Mouse (Mus musculus): ENCODE data around the gene Fcgr1. TPM values are rescaled to one million over a fixed set of nuclear protein-coding genes. Genes with fewer than 3 reads are reported as not detected.

Fcgr1 gene
- polyA plus RNA-seq, 1 experiment, result 0.02 TPM

- Histone ChIP-seq H3K79me3 (ENCODE audit: low read depth) (no peaks in the 10 kb centered on the region), H3ac (ENCODE audit: control insufficient read depth, insufficient read length, low read depth) (no peak overlapping the region), H3K36me3 (ENCODE audit: control insufficient read depth, insufficient read depth) (no peaks in the 10 kb centered on the region), H3K27me3 (ENCODE audit: control insufficient read depth, insufficient read depth, insufficient read length) (no peaks in the 10 kb centered on the region), H3K4me3 (ENCODE audit: insufficient read depth, poor library complexity, severe bottlenecking) (no peak overlapping the region), H3K79me2 (ENCODE audit: control insufficient read depth, insufficient read depth) (no peaks in the 10 kb centered on the region)
- no peak for TF ChIP-seq MAX (IDR thresholded peaks at IDR 0.05)
- TF ChIP-seq USF1 (IDR thresholded peaks at IDR 0.05; ENCODE audit: low read depth), result no peak
- TF ChIP-seq FOSL1 (IDR thresholded peaks at IDR 0.05; ENCODE audit: insufficient read depth, low read length, poor library complexity, severe bottlenecking), result no peak
- no peak for TF ChIP-seq CEBPB (IDR thresholded peaks at IDR 0.05; ENCODE audit: low read depth)
These were observed 27.5 kb downstream of the Fcgr1 start for GRCm38 (mm10) chr3:96266132-96266710.

GRCm38 (mm10) chr3:96264404-96264949 is 29.3 kb downstream of the Fcgr1 start:
- peak; percentile 5 for TF ChIP-seq CEBPB (IDR thresholded peaks at IDR 0.05; ENCODE audit: low read depth)
- no peak for TF ChIP-seq MYOD1 (IDR thresholded peaks at IDR 0.05; ENCODE audit: control insufficient read depth, insufficient read length, low read depth)
- H3K27me3 ChIP-seq (ENCODE audit: control insufficient read depth, insufficient read depth, insufficient read length), result no peaks in the 10 kb centered on the region

GRCm38 (mm10) chr3:96263558-96264403 is 30.0 kb downstream of the Fcgr1 start:
- H3K27me3 ChIP-seq (ENCODE audit: control insufficient read depth, insufficient read depth, insufficient read length), result no peaks in the 10 kb centered on the region
- H3K79me2 ChIP-seq (ENCODE audit: control insufficient read depth, insufficient read depth), result no peaks in the 10 kb centered on the region
- H3K36me3 ChIP-seq (ENCODE audit: control insufficient read depth, insufficient read depth), result no peaks in the 10 kb centered on the region
- H3K79me3 ChIP-seq (ENCODE audit: low read depth), result no peaks in the 10 kb centered on the region
- TF ChIP-seq CEBPB (IDR thresholded peaks at IDR 0.05; ENCODE audit: low read depth) (no peak), MYOG (IDR thresholded peaks at IDR 0.05; ENCODE audit: control insufficient read depth, extremely low read depth, insufficient read length) (no peak), FOSL1 (IDR thresholded peaks at IDR 0.05; ENCODE audit: insufficient read depth, low read length, poor library complexity, severe bottlenecking) (no peak), MAX (IDR thresholded peaks at IDR 0.05) (no peak), CTCF (IDR thresholded peaks at IDR 0.05; ENCODE audit: control insufficient read depth, insufficient read depth, insufficient read length) (no peak), USF1 (IDR thresholded peaks at IDR 0.05; ENCODE audit: low read depth) (no peak), MYOD1 (IDR thresholded peaks at IDR 0.05; ENCODE audit: control insufficient read depth, insufficient read length, low read depth) (no peak)
- H3K4me3 ChIP-seq (ENCODE audit: insufficient read depth, poor library complexity, severe bottlenecking), result peak overlapping the region; percentile 39
- peak overlapping the region; percentile 76 for H3ac ChIP-seq (ENCODE audit: control insufficient read depth, insufficient read length, low read depth)

More at GRCm38 (mm10) chr3:96264404-96264949, 29.3 kb downstream of the Fcgr1 start:
- Histone ChIP-seq H3K79me2 (ENCODE audit: control insufficient read depth, insufficient read depth) (no peaks in the 10 kb centered on the region), H3K4me3 (ENCODE audit: insufficient read depth, poor library complexity, severe bottlenecking) (no peak overlapping the region), H3K36me3 (ENCODE audit: control insufficient read depth, insufficient read depth) (no peaks in the 10 kb centered on the region), H3K79me3 (ENCODE audit: low read depth) (no peaks in the 10 kb centered on the region), H3ac (ENCODE audit: control insufficient read depth, insufficient read length, low read depth) (no peak overlapping the region)

DNA sequence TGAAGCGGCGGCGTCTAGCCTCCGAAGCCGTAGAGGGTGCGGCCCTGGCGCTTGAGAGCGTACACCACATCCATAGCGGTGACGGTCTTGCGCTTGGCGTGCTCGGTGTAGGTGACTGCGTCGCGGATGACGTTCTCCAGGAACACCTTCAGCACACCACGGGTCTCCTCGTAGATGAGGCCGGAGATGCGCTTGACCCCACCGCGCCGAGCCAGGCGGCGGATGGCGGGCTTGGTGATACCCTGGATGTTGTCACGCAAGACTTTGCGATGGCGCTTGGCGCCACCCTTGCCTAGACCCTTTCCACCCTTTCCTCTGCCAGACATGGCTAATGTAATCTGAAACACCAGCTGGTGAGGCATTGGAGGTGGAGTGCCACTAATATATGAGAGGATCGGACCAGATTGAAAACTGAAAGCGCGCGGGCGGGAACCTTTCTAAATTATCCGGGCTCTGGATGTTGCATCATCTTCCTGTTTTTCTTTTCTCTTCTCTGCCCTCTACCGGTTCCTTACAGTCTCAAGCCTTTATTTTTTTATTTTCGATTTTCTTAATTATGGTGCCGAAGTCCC is 30.7 kb downstream of the Fcgr1 start, which contains the start of gene Hist2h4:
Gene Hist2h4 (minus strand): TSS at position 333 of the 572 bp plus-strand sequence.
- Histone ChIP-seq H3K36me3 (ENCODE audit: control insufficient read depth, insufficient read depth) (no peaks in the 10 kb centered on the region), H3K79me2 (ENCODE audit: control insufficient read depth, insufficient read depth) (no peaks in the 10 kb centered on the region), H3K27me3 (ENCODE audit: control insufficient read depth, insufficient read depth, insufficient read length) (no peaks in the 10 kb centered on the region), H3K79me3 (ENCODE audit: low read depth) (no peaks in the 10 kb centered on the region), H3ac (ENCODE audit: control insufficient read depth, insufficient read length, low read depth) (peak within 1 kb of the TSS; percentile 76), H3K4me3 (ENCODE audit: insufficient read depth, poor library complexity, severe bottlenecking) (peak within 1 kb of the TSS; percentile 39)
- peak; percentile 99 for TF ChIP-seq CEBPB (IDR thresholded peaks at IDR 0.05; ENCODE audit: low read depth)
- TF ChIP-seq MYOD1 (IDR thresholded peaks at IDR 0.05; ENCODE audit: control insufficient read depth, insufficient read length, low read depth), result no peak

DNA sequence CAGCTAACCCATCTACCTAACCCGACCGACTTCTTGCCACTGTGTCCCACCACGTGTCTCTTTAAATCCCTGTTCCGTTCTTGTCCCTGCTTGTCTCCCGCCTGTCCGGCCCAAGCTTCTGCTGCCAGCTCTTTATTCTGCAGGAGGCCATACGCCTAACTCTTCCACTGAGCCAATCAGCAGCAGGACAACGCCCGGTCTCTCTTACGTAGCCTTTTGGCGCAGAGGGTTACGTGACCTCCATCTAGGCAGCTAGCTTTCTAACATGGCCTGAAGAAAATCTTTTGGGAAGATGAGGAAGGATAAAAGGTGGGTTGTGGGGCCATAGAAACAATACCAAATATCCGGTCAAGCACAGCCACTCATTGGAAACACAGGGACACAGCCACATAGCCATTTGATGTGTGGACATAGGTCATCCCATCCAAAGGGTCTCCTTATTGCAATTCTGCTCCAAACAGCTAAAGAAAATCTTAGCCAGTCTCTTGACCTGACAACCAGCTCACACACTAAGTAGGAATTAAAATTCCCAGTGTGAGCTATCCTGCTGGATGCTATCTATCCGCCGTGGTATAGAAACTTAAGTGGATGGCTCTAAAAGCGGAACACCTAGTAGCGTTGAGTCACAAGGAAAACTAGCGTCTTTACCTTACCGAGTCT is 31.4 kb downstream of the Fcgr1 start:
- TF ChIP-seq MAX (IDR thresholded peaks at IDR 0.05) (peak; percentile 90), FOSL1 (IDR thresholded peaks at IDR 0.05; ENCODE audit: insufficient read depth, low read length, poor library complexity, severe bottlenecking) (no peak), USF1 (IDR thresholded peaks at IDR 0.05; ENCODE audit: low read depth) (peak; percentile 50)
- no peaks in the 10 kb centered on the region for H3K79me2 ChIP-seq (ENCODE audit: control insufficient read depth, insufficient read depth)
- H3ac ChIP-seq (ENCODE audit: control insufficient read depth, insufficient read length, low read depth), result peak overlapping the region; percentile 69
- H3K79me3 ChIP-seq (ENCODE audit: low read depth), result no peaks in the 10 kb centered on the region
- no peaks in the 10 kb centered on the region for H3K36me3 ChIP-seq (ENCODE audit: control insufficient read depth, insufficient read depth)
- H3K4me3 ChIP-seq (ENCODE audit: insufficient read depth, poor library complexity, severe bottlenecking), result peak overlapping the region; percentile 34
- H3K27me3 ChIP-seq (ENCODE audit: control insufficient read depth, insufficient read depth, insufficient read length), result no peaks in the 10 kb centered on the region

All from C2C12 (cell line).